Comparison of ENCODE assay signal across 7 mouse cellular contexts in genomic region chr7:19561431-19561764, GRCm38 (mm10). TPM values are rescaled to one million over a fixed set of nuclear protein-coding genes. Genes with fewer than 3 reads are reported as not detected.
DNase-seq lines count a peak whose midpoint lies in the region; ATAC-seq and TF ChIP-seq lines count a peak whose summit lies in the region.

No protein-coding gene starts in this region.

- intact Hi-C loops in gastrocnemius, postnatal 36 days (cut with DNase I), result no loop called here

- no peak for TF ChIP-seq POLR2A in embryonic fibroblast, embryonic 13.5 days (IDR thresholded peaks at IDR 0.05; ENCODE audit: low read depth, low read length)
- no peak for TF ChIP-seq POLR2A in olfactory bulb, adult 2 months (IDR thresholded peaks at IDR 0.05; ENCODE audit: insufficient read depth, low read depth, low read length)

- peak overlapping the region; percentile 73 for H3K4me3 ChIP-seq in lung, embryonic 15.5 days
- H3K4me3 ChIP-seq in embryonic fibroblast, embryonic 13.5 days (ENCODE audit: insufficient read depth, low read length), result peak overlapping the region; percentile 99
- peak overlapping the region; percentile 80 for H3K4me3 ChIP-seq in olfactory bulb, adult 2 months (ENCODE audit: insufficient read depth, low read depth, low read length)

- under 1% methylated on average over 11 of the region's 11 CpGs for WGBS in lung, embryonic 15.5 days
- under 1% methylated on average over 11 of the region's 11 CpGs for WGBS in olfactory bulb, adult 2 months

- DNase-seq in lung, postnatal 36 days, result no peak
- peak; percentile 39 for DNase-seq in kidney, postnatal 10 days
- no peak for DNase-seq in gastrocnemius, postnatal 36 days
- DNase-seq in layer of hippocampus, postnatal 25 days (ENCODE audit: extremely low spot score in 1 of 2, low spot score in 1 of 2), result no peak

- H3K9ac ChIP-seq in lung, embryonic 15.5 days, result peak overlapping the region; percentile 93

- no peaks in the 10 kb centered on the region; the same call in 1 of the 2 replicates for H3K9me3 ChIP-seq in lung, embryonic 15.5 days

- peaks cover 22% of the 10 kb centered on the region for H3K36me3 ChIP-seq in lung, embryonic 15.5 days

- TF ChIP-seq CTCF in embryonic fibroblast, embryonic 13.5 days (IDR thresholded peaks at IDR 0.05; ENCODE audit: borderline replicate concordance, insufficient read depth, low read length), result no peak
- no peak for TF ChIP-seq CTCF in olfactory bulb, adult 2 months (IDR thresholded peaks at IDR 0.05; ENCODE audit: insufficient read depth, low read depth, low read length)

- peak overlapping the region; percentile 91 for H3K27ac ChIP-seq in lung, embryonic 15.5 days
- peak overlapping the region; percentile 88 for H3K27ac ChIP-seq in embryonic fibroblast, embryonic 13.5 days (ENCODE audit: insufficient read depth, low read length)
- 0 out of 2 replicates have a peak overlapping the region, but pooled peaks have one; percentile 95 for H3K27ac ChIP-seq in olfactory bulb, adult 2 months (ENCODE audit: insufficient read depth, low read depth, low read length)

- H3K27me3 ChIP-seq in lung, embryonic 15.5 days, result no peaks in the 10 kb centered on the region

- H3K4me2 ChIP-seq in lung, embryonic 15.5 days, result peak overlapping the region; percentile 96

- no peak for ATAC-seq in lung, embryonic 15.5 days (ENCODE audit: borderline replicate concordance, extremely low read depth, low FRiP score, low TSS enrichment)

- peaks cover 49% of the 10 kb centered on the region for H3K4me1 ChIP-seq in lung, embryonic 15.5 days
- H3K4me1 ChIP-seq in embryonic fibroblast, embryonic 13.5 days (ENCODE audit: control insufficient read depth, insufficient read depth, low read length), result peaks cover 3% of the 10 kb centered on the region; the same call in 1 of the 2 replicates
- H3K4me1 ChIP-seq in olfactory bulb, adult 2 months (ENCODE audit: control insufficient read depth, insufficient read depth, low read length), result peaks cover 43% of the 10 kb centered on the region

RNA-seq across cellular contexts. Expression of gene Ppp1r37, which starts 1.5 kb away (rescaled TPM):
- 23.8 and 24.8 TPM in 2 replicates for polyA plus RNA-seq in lung, embryonic 15.5 days (2015; fragmentation: Nextera tagmentation; extraction: Ambion mirVana)
- 25.3 and 27.7 TPM in 2 replicates for polyA plus RNA-seq in embryonic fibroblast, embryonic 13.5 days (2011; ENCODE audit: insufficient read length, low read depth, missing spikeins)
- not detected in 2 replicates for polyA plus RNA-seq in olfactory bulb, adult 2 months (2012; ENCODE audit: insufficient read depth, insufficient read length, low replicate concordance, missing spikeins)
- total RNA-seq in gastrocnemius, postnatal 36 days (2021), result 10 to 100 TPM; 34.8 to 41.4 TPM
- 100 to 1,000 TPM; 103 to 112 TPM for total RNA-seq in layer of hippocampus, postnatal 25 days (2021)

RNA-seq across cellular contexts. Expression of gene Zfp296, which starts 15.7 kb away (rescaled TPM):
- polyA plus RNA-seq in lung, embryonic 15.5 days (2015; fragmentation: Nextera tagmentation; extraction: Ambion mirVana), result 0.50 and 0.54 TPM in 2 replicates
- polyA plus RNA-seq in embryonic fibroblast, embryonic 13.5 days (2011; ENCODE audit: insufficient read length, low read depth, missing spikeins), result 1.5 and 1.8 TPM in 2 replicates
- not detected in 2 replicates for polyA plus RNA-seq in olfactory bulb, adult 2 months (2012; ENCODE audit: insufficient read depth, insufficient read length, low replicate concordance, missing spikeins)
- under 1 TPM; 0.23 to 0.44 TPM for total RNA-seq in gastrocnemius, postnatal 36 days (2021)
- 1 to 10 TPM in 1 of 2 experiments, under 1 TPM in 1; 0.30 to 1.0 TPM for total RNA-seq in layer of hippocampus, postnatal 25 days (2021)

RNA-seq across cellular contexts. Expression of gene Gemin7, which starts 16.0 kb away (rescaled TPM):
- 164 and 183 TPM in 2 replicates for polyA plus RNA-seq in lung, embryonic 15.5 days (2015; fragmentation: Nextera tagmentation; extraction: Ambion mirVana)
- polyA plus RNA-seq in embryonic fibroblast, embryonic 13.5 days (2011; ENCODE audit: insufficient read length, low read depth, missing spikeins), result 52.6 and 65.2 TPM in 2 replicates
- polyA plus RNA-seq in olfactory bulb, adult 2 months (2012; ENCODE audit: insufficient read depth, insufficient read length, low replicate concordance, missing spikeins), result not detected in 2 replicates
- total RNA-seq in gastrocnemius, postnatal 36 days (2021), result 10 to 100 TPM; 59.1 to 65.1 TPM
- total RNA-seq in layer of hippocampus, postnatal 25 days (2021), result 10 to 100 TPM; 38.0 to 40.7 TPM

RNA-seq across cellular contexts. Expression of gene Clasrp, which starts 42.9 kb away (rescaled TPM):
- polyA plus RNA-seq in lung, embryonic 15.5 days (2015; fragmentation: Nextera tagmentation; extraction: Ambion mirVana), result 46.4 and 51.4 TPM in 2 replicates
- polyA plus RNA-seq in embryonic fibroblast, embryonic 13.5 days (2011; ENCODE audit: insufficient read length, low read depth, missing spikeins), result 32.4 and 38.1 TPM in 2 replicates
- polyA plus RNA-seq in olfactory bulb, adult 2 months (2012; ENCODE audit: insufficient read depth, insufficient read length, low replicate concordance, missing spikeins), result not detected in 2 replicates
- 10 to 100 TPM; 10.9 to 12.0 TPM for total RNA-seq in gastrocnemius, postnatal 36 days (2021)
- 10 to 100 TPM; 70.6 to 94.5 TPM for total RNA-seq in layer of hippocampus, postnatal 25 days (2021)

RNA-seq across cellular contexts. Expression of gene Nkpd1, which starts 43.8 kb away (rescaled TPM):
- polyA plus RNA-seq in lung, embryonic 15.5 days (2015; fragmentation: Nextera tagmentation; extraction: Ambion mirVana), result 0.20 TPM in 1 of 2 replicates, not detected in the other
- polyA plus RNA-seq in embryonic fibroblast, embryonic 13.5 days (2011; ENCODE audit: insufficient read length, low read depth, missing spikeins), result not detected in 2 replicates
- not detected in 2 replicates for polyA plus RNA-seq in olfactory bulb, adult 2 months (2012; ENCODE audit: insufficient read depth, insufficient read length, low replicate concordance, missing spikeins)
- total RNA-seq in gastrocnemius, postnatal 36 days (2021), result not detected
- total RNA-seq in layer of hippocampus, postnatal 25 days (2021), result under 1 TPM; 0.49 to 0.66 TPM

Comparison
In these comparisons a context has a peak if more than half of its experiments do, and no peak if none do; other contexts are left out.
1. RNA of gene Gemin7, which starts 16.0 kb away (polyA plus RNA-seq): 164 to 183 TPM in lung, embryonic 15.5 days and 52.6 to 65.2 TPM in embryonic fibroblast, embryonic 13.5 days; not detected in olfactory bulb, adult 2 months; every median in the first group is over 10 times any median in the second.
2. Peak in every context shown above with its lines, with median percentiles within 50 percentile points of each other: H3K27ac ChIP-seq and H3K4me3 ChIP-seq.